Mouse (Mus musculus) gastrocnemius, postnatal 4 days (tissue): ENCODE measurements at regions not wholly inside any gene's neighbourhood (a gene's known extent, or its start where the extent isn't known, plus 50 kb on each side); places are given as distances from the start of the nearest gene placed in this dataset.
A peak's percentile ranks its signal among the peaks of the same experiment; 100 is the strongest.

Experiments used
- DNase-seq, 2 experiments: peaks; one replicate each; pipeline ENCODE4 v3.0.0; 2021 to 2022; ENCODE audit warnings: low spot score in 2 of 2, mixed read lengths in 2 of 2

DNA sequence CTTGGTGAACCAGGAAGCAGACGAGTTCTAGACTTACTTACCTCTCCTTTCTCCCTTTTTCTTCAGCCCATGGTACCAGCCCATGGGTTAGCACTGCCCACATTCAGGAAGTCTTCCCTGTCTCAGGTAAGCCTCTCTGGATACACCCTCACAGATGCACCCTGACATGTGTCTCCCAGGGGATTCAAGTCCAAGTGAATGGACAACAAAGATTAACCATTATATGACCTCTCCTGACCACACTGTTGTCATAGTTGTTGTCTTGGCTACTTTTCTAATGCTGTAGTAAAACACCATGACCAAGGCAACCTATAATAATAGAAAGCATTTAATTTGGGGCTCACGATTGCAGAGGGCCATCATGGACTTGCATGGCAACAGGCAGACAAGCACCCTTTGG is 98.8 kb upstream of the Vash1 start:
- DNase-seq = no peak

DNA sequence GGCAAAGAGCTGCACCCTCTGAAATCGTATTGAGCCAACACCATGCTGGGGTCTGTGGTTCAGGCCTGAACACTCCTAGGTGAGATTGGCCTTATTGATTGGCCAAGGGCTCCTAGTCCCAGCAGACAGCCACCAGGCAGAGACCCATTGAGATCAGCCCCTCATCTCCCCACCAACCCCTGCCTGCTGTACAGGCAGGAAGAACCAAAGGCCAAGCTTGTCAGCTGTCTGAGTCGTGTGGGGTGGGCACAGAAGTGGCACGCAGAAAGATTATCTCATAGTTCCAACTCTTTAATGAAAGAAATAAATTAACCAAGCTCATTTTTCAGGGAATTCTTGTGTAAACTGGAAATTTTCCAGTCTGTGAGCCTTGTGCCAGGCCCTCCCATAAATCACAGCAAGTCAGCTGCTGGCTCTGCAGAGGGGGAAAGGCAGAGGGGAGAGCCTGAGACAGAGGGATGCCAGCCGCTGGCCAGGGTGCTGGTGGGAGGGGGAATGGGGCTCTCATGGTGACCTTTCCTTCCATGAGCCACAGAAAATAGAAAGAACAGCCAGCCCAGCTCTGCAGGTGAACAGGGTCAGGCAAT is 98.3 kb upstream of the Vash1 start:
- DNase-seq = no peak

DNA sequence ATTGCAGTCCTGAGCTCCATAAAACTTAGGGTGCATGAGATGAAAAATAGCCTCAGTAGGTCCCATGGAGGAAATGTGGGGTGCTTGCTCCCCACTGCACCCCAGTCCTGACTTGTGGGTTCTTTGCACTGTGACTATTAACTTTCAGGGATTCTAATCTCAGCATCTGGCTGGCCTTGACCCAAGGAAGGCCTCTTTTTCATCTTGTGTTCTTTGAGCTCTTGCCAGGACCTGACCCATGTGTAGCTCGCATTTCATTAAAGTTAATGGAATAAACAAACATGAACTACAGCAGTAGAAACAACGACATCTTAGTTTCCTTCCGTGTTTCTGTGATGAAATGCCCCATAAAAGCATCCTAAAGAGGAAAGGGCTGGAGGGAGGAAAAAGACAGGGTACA is 96.4 kb upstream of the Vash1 start:
- DNase-seq = no peak

DNA sequence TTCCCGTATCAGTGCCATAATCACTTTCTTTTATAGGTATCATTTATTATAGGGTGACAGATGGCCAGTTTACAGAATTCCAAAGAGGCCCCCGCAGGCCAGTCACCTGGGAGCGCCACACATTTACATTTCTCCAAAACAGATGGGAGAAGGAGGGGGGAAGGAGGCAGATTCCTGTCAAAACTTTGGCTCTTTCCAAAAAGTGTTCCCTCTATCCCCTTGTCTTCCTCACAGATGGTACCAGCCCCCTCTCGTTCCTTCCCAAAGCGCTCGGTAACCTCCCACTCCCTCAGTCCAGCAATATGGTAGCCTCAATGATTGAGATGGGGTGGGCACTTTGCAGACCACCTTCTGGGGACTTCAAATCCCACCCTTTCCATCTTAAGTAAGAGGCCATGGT is 90.5 kb upstream of the Vash1 start:
- DNase-seq = no peak

DNA sequence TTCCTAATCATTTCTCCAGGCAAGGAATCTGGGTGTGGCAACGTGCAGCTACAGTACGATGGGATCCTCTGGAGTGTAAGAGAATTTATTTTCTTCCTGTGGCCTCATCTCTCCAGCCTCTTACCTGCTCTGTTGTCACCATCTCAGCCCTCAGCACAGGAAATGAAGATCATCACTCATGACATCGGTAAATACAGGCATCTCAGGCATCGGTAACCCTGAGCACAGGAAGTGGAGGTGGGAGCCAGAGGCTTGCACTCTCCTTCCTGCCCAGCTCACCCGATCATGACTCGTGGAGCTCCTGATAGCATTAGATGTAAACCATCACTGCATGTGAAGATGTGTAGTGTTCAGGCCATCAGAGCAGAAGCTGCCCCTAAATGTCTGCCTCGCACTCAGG is 86.0 kb upstream of the Vash1 start:
- no peak for DNase-seq

DNA sequence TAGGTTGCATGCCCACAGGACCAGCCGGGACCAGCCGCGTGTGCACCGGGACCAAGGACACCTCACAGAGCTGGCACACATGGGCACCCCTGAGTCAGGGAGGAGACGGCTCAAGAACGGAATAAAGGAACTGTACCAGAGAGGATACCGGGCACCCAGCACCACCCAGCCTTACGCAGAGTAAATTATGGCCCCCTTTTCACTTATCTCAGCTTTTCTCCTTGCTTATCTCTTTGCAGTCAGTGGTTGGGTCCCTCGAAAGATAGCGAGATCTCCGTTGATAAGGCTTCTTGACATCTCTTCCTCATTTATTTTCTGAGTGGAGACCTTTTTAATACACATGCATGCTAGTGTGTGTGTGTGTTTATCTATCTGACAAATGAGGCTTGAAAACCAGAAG is 83.9 kb upstream of the Vash1 start:
- no peak for DNase-seq

DNA sequence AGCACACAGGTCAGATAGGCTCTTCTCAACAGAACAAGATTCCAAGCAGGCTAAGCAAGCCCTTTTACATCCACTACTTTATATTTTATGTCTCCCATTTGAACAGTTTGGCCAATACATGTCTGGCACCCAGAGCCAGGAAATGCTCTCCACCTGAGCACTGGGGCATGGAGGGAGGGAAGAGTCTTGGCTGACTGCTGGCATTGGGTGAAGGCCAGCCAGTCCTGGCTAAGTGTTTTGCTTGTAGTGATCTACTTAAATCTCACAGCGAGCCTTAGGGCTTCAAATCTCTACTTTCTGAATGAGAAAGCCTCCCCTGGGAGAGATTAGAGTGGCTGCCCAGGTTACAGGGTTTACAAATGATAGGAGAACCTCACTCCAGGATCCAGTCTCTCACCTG is 78.5 kb upstream of the Vash1 start:
- DNase-seq = no peak

DNA sequence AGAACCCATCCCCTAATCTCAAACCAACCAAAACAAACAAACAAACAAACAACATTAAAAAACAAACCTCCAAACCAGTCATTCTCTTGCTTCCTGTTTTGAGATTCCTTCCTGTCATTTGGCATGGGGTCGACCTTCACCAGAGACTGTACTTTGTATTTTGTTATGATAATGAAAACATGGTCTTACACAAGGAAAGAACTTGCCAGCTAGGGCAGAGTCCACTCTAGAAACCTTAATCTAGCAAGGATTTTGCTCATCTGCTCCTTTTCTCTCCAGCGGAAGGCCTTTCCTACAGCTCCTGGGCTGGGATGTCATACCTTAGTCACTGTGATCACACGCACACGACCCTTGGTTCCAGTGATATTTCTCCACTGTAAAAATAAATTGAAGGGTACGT is 75.0 kb upstream of the Vash1 start:
- no peak for DNase-seq

DNA sequence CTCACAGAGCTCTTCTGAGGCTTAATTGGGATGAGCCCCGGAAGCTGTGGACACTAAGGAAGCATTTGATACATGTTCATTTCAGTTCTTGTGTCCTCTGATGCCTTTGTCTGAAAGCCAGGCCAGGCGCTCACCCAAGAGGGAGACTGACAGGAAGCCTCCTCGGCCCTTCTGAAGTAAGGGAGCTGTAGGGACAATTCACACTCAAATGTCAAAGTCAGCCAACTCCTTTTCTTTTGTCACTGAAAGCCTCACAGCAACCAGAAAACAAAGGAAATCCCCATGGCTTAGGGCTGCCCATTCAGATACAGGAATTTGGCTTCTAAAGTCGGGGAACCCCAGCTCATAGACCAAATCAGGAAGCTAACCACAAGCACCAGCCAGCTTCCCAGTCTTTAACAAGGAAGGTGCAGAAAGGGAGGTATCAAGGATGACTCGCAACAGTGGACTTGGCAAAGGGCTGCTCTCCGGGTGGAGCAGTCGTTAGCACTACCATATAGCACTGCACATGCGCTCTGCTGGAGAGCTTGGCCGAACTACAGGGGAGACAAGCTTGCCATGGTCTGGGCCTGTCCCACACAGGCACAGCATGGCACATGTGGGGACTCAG is 66.0 kb upstream of the Vash1 start:
- DNase-seq = peak in 1 of 2 experiments; percentile 25

DNA sequence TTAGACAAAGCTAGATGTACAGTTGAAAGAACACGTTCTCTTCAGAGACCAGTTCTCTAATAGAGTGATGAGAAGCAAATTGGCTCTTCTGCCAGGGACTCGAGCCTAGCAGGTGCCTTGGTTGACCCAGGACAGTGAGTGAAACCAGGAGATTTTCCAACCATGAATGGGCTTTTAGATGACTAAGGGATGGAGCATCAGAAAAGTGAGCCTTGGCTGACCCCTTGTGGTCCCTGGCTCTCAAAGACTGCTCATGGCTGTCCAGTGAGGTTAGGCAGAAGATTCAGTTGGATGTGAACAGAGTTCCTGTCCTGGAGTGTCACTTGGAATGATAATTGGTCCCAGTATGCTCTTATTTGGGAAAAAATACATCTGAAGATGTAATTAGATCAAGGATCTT is 64.3 kb upstream of the Vash1 start:
- DNase-seq = peak; percentile 21 to 54

DNA sequence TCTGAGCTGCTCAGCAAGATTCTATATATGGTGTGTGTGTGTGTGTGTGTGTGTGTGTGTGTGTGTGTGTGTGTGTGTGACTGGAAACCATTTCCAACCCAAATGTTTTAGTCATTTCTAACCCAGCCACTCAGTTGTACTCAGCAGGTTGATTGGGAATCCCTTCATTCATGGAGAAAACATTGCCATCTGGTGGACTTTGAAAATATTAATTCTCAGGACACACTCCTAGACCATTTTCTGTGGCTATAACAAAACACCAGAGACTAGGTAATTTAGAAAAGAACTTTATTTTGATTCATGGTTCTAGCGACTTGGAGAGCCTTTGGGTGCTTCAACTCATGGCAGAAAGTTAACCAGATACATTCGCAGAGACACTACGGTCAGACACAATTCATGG is 62.2 kb upstream of the Vash1 start:
- no peak for DNase-seq

DNA sequence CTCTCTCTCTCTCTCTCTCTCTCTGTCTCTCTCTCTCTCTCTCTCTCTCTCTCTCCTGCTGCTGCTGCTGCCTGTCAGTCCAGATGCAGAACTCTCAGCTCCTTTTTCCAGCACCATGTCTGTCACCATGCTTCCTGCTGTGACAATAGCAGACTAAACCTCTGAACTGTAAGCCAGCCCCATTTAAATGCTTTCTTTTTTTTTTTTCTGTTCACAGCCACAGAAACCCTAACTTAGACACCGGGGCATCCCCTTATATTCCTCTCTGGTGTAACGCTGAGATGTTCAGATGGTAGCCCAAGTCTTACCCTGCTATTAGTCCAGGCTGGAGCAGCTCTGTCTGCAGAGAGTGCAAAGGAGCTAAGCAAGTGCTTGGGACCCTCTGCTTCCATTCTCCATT is 54.3 kb upstream of the Vash1 start:
- DNase-seq = no peak

DNA sequence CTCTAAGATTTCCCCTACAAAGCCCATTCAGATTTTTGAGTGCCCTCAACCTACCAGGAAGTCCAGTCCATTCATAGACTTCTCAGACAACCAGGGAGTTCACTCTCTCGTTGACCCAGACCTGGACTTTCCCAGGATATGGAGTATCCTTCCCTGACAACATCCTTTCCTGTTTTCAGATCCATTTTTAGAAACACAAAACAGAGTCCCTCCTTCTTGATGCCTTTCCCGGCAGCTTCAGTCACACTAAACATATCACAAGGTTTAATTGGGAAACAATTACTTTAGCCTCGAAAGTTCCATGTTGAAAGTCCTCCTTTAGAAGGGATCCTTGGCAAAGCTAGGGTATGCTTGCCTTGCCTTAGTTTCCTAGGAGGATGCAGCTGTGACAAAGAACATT is 51.8 kb upstream of the Vash1 start:
- DNase-seq = no peak

DNA sequence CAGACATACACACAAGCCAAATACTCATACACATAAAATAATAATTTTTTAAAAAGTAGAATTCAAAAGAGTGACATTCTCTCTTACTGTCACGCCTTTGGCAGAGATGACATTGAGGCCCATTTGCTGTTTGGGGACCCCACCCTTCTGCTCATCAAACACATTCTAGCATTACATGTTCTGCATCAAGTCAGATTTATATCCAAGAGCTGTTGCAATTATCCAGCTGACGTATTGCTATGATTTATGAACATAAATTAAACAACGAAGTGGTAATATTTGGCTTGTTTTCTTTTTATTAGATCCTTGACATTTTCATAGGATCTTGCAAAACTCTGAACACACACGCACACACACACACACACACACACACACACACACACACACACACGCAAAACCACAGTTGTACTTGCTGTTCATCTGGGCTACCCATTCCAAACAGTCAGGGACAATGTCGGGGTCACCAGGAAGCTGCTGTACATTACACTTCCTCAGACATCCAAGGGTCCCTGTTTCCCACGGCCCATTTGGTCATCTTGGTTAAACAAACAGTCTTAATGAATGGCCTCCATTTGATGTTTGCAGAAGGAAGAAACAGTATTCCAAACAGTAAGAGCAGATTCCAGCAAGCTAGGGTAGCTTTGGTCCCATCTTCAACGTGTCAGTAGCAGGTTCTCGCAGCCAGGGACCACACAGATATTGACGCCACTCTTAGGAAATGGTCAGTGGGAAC is 50.3 kb upstream of the Vash1 start:
- DNase-seq = no peak
